Mouse (Mus musculus): Measurements from ENCODE around the gene Zfp354a. TPM values are rescaled to one million over a fixed set of nuclear protein-coding genes. Genes with fewer than 3 reads are reported as not detected.
"Not testable (repeated sequence)": the region's sequence is repeated elsewhere in the genome, so short reads cannot be mapped to it uniquely, and the experiment has no call there.

The Zfp354a gene
- polyA plus RNA-seq (2015; fragmentation: Nextera tagmentation; extraction: Ambion mirVana) = 6.3 and 9.4 TPM in 2 replicates

GRCm38 (mm10) chr11:51059151-51059571 is at the start of gene Zfp354a:
Zfp354a (plus strand) TSS chr11:51059257.
- ATAC-seq (ENCODE audit: insufficient read depth, low FRiP score, low read depth) = peak; percentile 83
- H3K27ac ChIP-seq = 0 out of 2 replicates have a peak within 1 kb of the TSS, but pooled peaks have one; percentile 35
- peak within 1 kb of the TSS; percentile 82 for H3K4me3 ChIP-seq (replicated peaks)
- no peaks in the 10 kb centered on the region for H3K36me3 ChIP-seq
- H3K9ac ChIP-seq = peak within 1 kb of the TSS; percentile 64
- peaks cover 5% of the 10 kb centered on the region; the same call in 1 of the 2 replicates for H3K4me1 ChIP-seq
- 1% methylated on average over 32 of the region's 32 CpGs for WGBS
- H3K4me2 ChIP-seq = peak within 1 kb of the TSS; percentile 82
- H3K27me3 ChIP-seq (replicated peaks) = no peaks in the 10 kb centered on the region
- no peaks in the 10 kb centered on the region for H3K9me3 ChIP-seq

- no peak overlapping the region for H3K27ac ChIP-seq
- H3K9me3 ChIP-seq = no peaks in the 10 kb centered on the region
- no peaks in the 10 kb centered on the region for H3K27me3 ChIP-seq (replicated peaks)
- H3K4me2 ChIP-seq = no peak overlapping the region
- no peak overlapping the region for H3K4me3 ChIP-seq (replicated peaks)
- H3K4me1 ChIP-seq = no peaks in the 10 kb centered on the region
- H3K36me3 ChIP-seq = no peaks in the 10 kb centered on the region
- ATAC-seq (ENCODE audit: insufficient read depth, low FRiP score, low read depth) = peak; percentile 4; the same call in 1 of the 2 replicates
- WGBS = 47% methylated on average over 5 of the region's 5 CpGs
- H3K9ac ChIP-seq = no peak overlapping the region
Observed at GRCm38 (mm10) chr11:51011821-51012220, 47.2 kb upstream of the Zfp354a start.

- Histone ChIP-seq H3K9ac (no peak within 1 kb of the TSS), H3K4me1 (no peaks in the 10 kb centered on the region), H3K27me3 (replicated peaks) (no peaks in the 10 kb centered on the region), H3K9me3 (no peaks in the 10 kb centered on the region), H3K36me3 (no peaks in the 10 kb centered on the region), H3K4me2 (no peak within 1 kb of the TSS), H3K4me3 (replicated peaks) (no peak within 1 kb of the TSS), H3K27ac (no peak within 1 kb of the TSS)
- WGBS = 56% methylated on average over 1 of the region's 1 CpGs
- no peak for ATAC-seq (ENCODE audit: insufficient read depth, low FRiP score, low read depth)
Observed at GRCm38 (mm10) chr11:51013936-51014335, 45.1 kb upstream of the Zfp354a start, which contains the start of gene Olfr54. Olfr54 (plus strand) TSS chr11:51014236.

- H3K27me3 ChIP-seq (replicated peaks) = no peaks in the 10 kb centered on the region
- no peaks in the 10 kb centered on the region for H3K4me1 ChIP-seq
- H3K9me3 ChIP-seq = no peaks in the 10 kb centered on the region
- no peak overlapping the region for H3K27ac ChIP-seq
- no peak; the same call in 1 of the 2 replicates for ATAC-seq (ENCODE audit: insufficient read depth, low FRiP score, low read depth)
- H3K4me2 ChIP-seq = no peak overlapping the region
- no peak overlapping the region for H3K9ac ChIP-seq
- whole genome bisulfite sequencing = 49% methylated on average over 2 of the region's 2 CpGs
- H3K36me3 ChIP-seq = no peaks in the 10 kb centered on the region
- no peak overlapping the region for H3K4me3 ChIP-seq (replicated peaks)
Observed at GRCm38 (mm10) chr11:51016341-51016740, 42.7 kb upstream of the Zfp354a start.

GRCm38 (mm10) chr11:51026811-51027210 is 32.2 kb upstream of the Zfp354a start:
- ATAC-seq (ENCODE audit: insufficient read depth, low FRiP score, low read depth); H3K4me1 ChIP-seq; H3K9me3 ChIP-seq; H3K27ac ChIP-seq; H3K9ac ChIP-seq; H3K4me2 ChIP-seq; H3K36me3 ChIP-seq; H3K4me3 ChIP-seq (replicated peaks); H3K27me3 ChIP-seq (replicated peaks): not testable (repeated sequence)
- 91% methylated on average over 11 of the region's 11 CpGs for WGBS

- not testable (repeated sequence) for H3K4me2 ChIP-seq; ATAC-seq (ENCODE audit: insufficient read depth, low FRiP score, low read depth); H3K4me1 ChIP-seq; H3K27me3 ChIP-seq (replicated peaks); H3K4me3 ChIP-seq (replicated peaks); H3K27ac ChIP-seq; H3K36me3 ChIP-seq; H3K9ac ChIP-seq; H3K9me3 ChIP-seq
- 73% methylated on average over 8 of the region's 8 CpGs for WGBS
Observed at GRCm38 (mm10) chr11:51029381-51029780, 29.7 kb upstream of the Zfp354a start.

GRCm38 (mm10) chr11:51030225-51030624 is 28.8 kb upstream of the Zfp354a start:
- 88% methylated on average over 2 of the region's 2 CpGs for WGBS
- Histone ChIP-seq H3K27me3 (replicated peaks) (no peaks in the 10 kb centered on the region), H3K36me3 (no peaks in the 10 kb centered on the region), H3K27ac (no peak overlapping the region), H3K4me1 (no peaks in the 10 kb centered on the region), H3K4me2 (no peak overlapping the region), H3K9me3 (no peaks in the 10 kb centered on the region), H3K4me3 (replicated peaks) (no peak overlapping the region), H3K9ac (no peak overlapping the region)
- no peak for ATAC-seq (ENCODE audit: insufficient read depth, low FRiP score, low read depth)

- Histone ChIP-seq H3K4me3 (replicated peaks) (no peak overlapping the region), H3K4me1 (no peaks in the 10 kb centered on the region), H3K4me2 (no peak overlapping the region), H3K27me3 (replicated peaks) (no peaks in the 10 kb centered on the region), H3K9me3 (no peaks in the 10 kb centered on the region), H3K36me3 (no peaks in the 10 kb centered on the region), H3K27ac (no peak overlapping the region), H3K9ac (no peak overlapping the region)
- ATAC-seq (ENCODE audit: insufficient read depth, low FRiP score, low read depth) = no peak
- 19% methylated on average over 1 of the region's 1 CpGs for WGBS
Observed at GRCm38 (mm10) chr11:51032851-51033250, 26.2 kb upstream of the Zfp354a start.

- H3K4me2 ChIP-seq; H3K36me3 ChIP-seq; H3K27me3 ChIP-seq (replicated peaks); H3K27ac ChIP-seq; H3K9me3 ChIP-seq; H3K4me1 ChIP-seq; ATAC-seq (ENCODE audit: insufficient read depth, low FRiP score, low read depth); H3K9ac ChIP-seq; H3K4me3 ChIP-seq (replicated peaks): not testable (repeated sequence)
Observed at GRCm38 (mm10) chr11:51034141-51034540, 24.9 kb upstream of the Zfp354a start.

- Histone ChIP-seq H3K9me3 (no peaks in the 10 kb centered on the region), H3K4me3 (replicated peaks) (no peak overlapping the region), H3K36me3 (no peaks in the 10 kb centered on the region), H3K4me1 (no peaks in the 10 kb centered on the region), H3K27ac (no peak overlapping the region), H3K9ac (no peak overlapping the region), H3K4me2 (no peak overlapping the region), H3K27me3 (replicated peaks) (no peaks in the 10 kb centered on the region)
- ATAC-seq (ENCODE audit: insufficient read depth, low FRiP score, low read depth) = no peak
- WGBS = 43% methylated on average over 2 of the region's 2 CpGs
Observed at GRCm38 (mm10) chr11:51035951-51036350, 23.1 kb upstream of the Zfp354a start.

- H3K27me3 ChIP-seq (replicated peaks); H3K4me2 ChIP-seq; H3K27ac ChIP-seq; H3K4me3 ChIP-seq (replicated peaks); ATAC-seq (ENCODE audit: insufficient read depth, low FRiP score, low read depth); H3K9me3 ChIP-seq; H3K4me1 ChIP-seq; H3K9ac ChIP-seq; H3K36me3 ChIP-seq: not testable (repeated sequence)
- WGBS = 58% methylated on average over 3 of the region's 3 CpGs
Observed at GRCm38 (mm10) chr11:51044776-51045175, 14.3 kb upstream of the Zfp354a start.

- H3K4me2 ChIP-seq; H3K36me3 ChIP-seq; ATAC-seq (ENCODE audit: insufficient read depth, low FRiP score, low read depth); H3K27ac ChIP-seq; H3K4me3 ChIP-seq (replicated peaks); H3K9me3 ChIP-seq; H3K9ac ChIP-seq; H3K4me1 ChIP-seq; H3K27me3 ChIP-seq (replicated peaks): not testable (repeated sequence)
- WGBS = 68% methylated on average over 3 of the region's 3 CpGs
Observed at GRCm38 (mm10) chr11:51047809-51048208, 11.2 kb upstream of the Zfp354a start, which contains the start of gene Olfr1375. Olfr1375 (plus strand) TSS chr11:51048109.

- H3K27me3 ChIP-seq (replicated peaks) = no peaks in the 10 kb centered on the region
- WGBS = 52% methylated on average over 2 of the region's 2 CpGs
- H3K9ac ChIP-seq = no peak overlapping the region
- no peaks in the 10 kb centered on the region for H3K36me3 ChIP-seq
- H3K9me3 ChIP-seq = no peaks in the 10 kb centered on the region
- H3K4me2 ChIP-seq = no peak overlapping the region
- ATAC-seq (ENCODE audit: insufficient read depth, low FRiP score, low read depth) = no peak
- H3K4me1 ChIP-seq = no peaks in the 10 kb centered on the region
- no peak overlapping the region for H3K27ac ChIP-seq
- H3K4me3 ChIP-seq (replicated peaks) = no peak overlapping the region
Observed at GRCm38 (mm10) chr11:51051678-51052077, 7.4 kb upstream of the Zfp354a start.

Data from stomach, embryonic 15.5 days (tissue).